Mouse (Mus musculus): ENCODE data around the gene Snx30.
A peak's percentile ranks its signal among the peaks of the same experiment; 100 is the strongest.

DNA sequence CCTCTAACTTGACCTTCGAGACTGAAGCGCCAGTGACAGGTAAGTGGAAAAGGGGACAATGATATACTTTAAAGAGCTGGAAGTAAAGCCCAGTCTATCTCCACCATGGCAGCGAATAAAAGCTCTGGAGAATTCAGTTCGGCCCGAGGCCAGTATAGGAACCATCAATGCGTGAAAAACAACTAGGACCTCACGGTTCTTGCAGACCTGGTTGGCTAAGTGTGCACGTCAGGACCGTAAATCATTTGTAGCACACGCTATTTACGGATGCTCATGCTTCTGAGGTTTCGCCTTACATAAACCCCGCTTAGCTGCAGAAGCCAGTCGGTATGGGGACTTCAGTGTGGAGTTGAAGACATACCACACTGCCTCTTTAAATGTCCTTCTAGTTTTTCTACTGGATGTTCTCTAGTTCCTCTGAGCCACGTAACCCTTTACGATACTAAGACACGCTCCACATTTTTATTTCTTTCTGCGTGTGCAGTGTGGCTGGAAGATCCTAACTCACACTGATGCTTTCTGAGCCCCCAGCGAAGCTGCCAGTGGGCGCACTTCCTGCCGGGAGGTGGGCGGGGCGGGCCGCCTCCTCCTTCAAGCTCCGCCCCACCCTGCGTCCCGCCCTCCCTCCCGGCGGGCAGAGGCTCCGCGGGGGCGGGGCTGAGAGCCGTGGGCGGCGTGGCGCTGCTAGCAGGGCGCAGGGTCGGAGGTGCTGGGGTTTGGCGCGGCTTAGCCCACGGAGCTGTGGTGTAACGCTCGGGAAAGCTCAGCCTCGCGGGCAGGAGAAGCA, at the start of gene Snx30:
- TF ChIP-seq CTCF (IDR thresholded peaks at IDR 0.05; ENCODE audit: low read depth), result 0 out of 2 replicates have a peak, but pooled peaks have one; percentile 3
- TF ChIP-seq EP300 (IDR thresholded peaks at IDR 0.05; ENCODE audit: low read depth), result no peak

Data from liver, postnatal 0 days (tissue).